Mouse (Mus musculus) stomach, embryonic 16.5 days (tissue): Measurements from ENCODE around the gene Cwf19l1. TPM values are rescaled to one million over a fixed set of nuclear protein-coding genes. Genes with fewer than 3 reads are reported as not detected.

ENCODE experiments used
- polyA plus RNA-seq: library from polyadenylated mRNA; unstranded; fragments of >200 nt; fragmentation: Nextera tagmentation; extraction: Ambion mirVana; gene quantifications from 2 replicates; pipeline ENCODE4 v1.2.1, GENCODE M21; 2015

Gene Cwf19l1
- polyA plus RNA-seq, 1 experiment from 2014 or later: 29.2 TPM

Other genes with a start within 250 kb of the Cwf19l1 start
- gene Dnmbp, start 195.7 kb downstream of the Cwf19l1 start, polyA plus RNA-seq: 25.8 and 27.5 TPM in 2 replicates
- 56.6 and 69.2 TPM in 2 replicates for gene Cpn1, start 149.3 kb downstream of the Cwf19l1 start, polyA plus RNA-seq
- gene Cyp2c23, start 106.7 kb downstream of the Cwf19l1 start, polyA plus RNA-seq: 4.0 and 4.1 TPM in 2 replicates
- gene Erlin1, start 66.1 kb downstream of the Cwf19l1 start, polyA plus RNA-seq: 48.9 and 56.6 TPM in 2 replicates
- 38.9 and 44.0 TPM in 2 replicates for gene Chuk, start 28.4 kb downstream of the Cwf19l1 start, polyA plus RNA-seq
- gene Bloc1s2, start 10.6 kb upstream of the Cwf19l1 start, polyA plus RNA-seq: 74.2 and 77.2 TPM in 2 replicates
- not detected in 2 replicates for gene Pkd2l1, start 56.6 kb upstream of the Cwf19l1 start, polyA plus RNA-seq
- 0.11 and 0.18 TPM in 2 replicates for gene Scd3, start 67.4 kb upstream of the Cwf19l1 start, polyA plus RNA-seq
- 329 and 336 TPM in 2 replicates for gene Scd2, start 157.8 kb upstream of the Cwf19l1 start, polyA plus RNA-seq
- gene Scd4, start 197.2 kb upstream of the Cwf19l1 start, polyA plus RNA-seq: 0.14 and 0.39 TPM in 2 replicates